Mouse (Mus musculus) embryonic facial prominence, embryonic 12.5 days (tissue): ENCODE data around the gene 1700020L24Rik. TPM values are rescaled to one million over a fixed set of nuclear protein-coding genes. Genes with fewer than 3 reads are reported as not detected.

Experiments used
- ATAC-seq: fragments of 200-750 bp; cut with Nextera tagmentation; 2 replicates; pipeline ENCODE4 v1.8.0; 2017; ENCODE audit not compliant: insufficient number of reproducible peaks, insufficient read depth, low FRiP score, low TSS enrichment
- H3K27ac ChIP-seq: fragments of 300-500 bp; sonication (generic); 2 replicates; pipeline ENCODE4 v1.5.1; 2016; ENCODE audit warnings: mild to moderate bottlenecking
- H3K27me3 ChIP-seq: fragments of 300-500 bp; sonication (generic); 2 replicates; pipeline ENCODE4 v1.6.1; 2016; ENCODE audit warnings: mild to moderate bottlenecking, moderate library complexity
- H3K36me3 ChIP-seq: fragments of 300-500 bp; sonication (generic); 2 replicates; pipeline ENCODE4 v1.6.1; 2016; ENCODE audit warnings: mild to moderate bottlenecking
- H3K4me1 ChIP-seq: fragments of 300-500 bp; sonication (generic); 2 replicates; pipeline ENCODE4 v1.6.1; 2016
- H3K4me2 ChIP-seq: fragments of 300-500 bp; sonication (generic); replicated peaks from 2 replicates; pipeline ENCODE4 v1.6.1; 2016; ENCODE audit warnings: mild to moderate bottlenecking, moderate library complexity
- H3K4me3 ChIP-seq: fragments of 300-500 bp; sonication (generic); 2 replicates; pipeline ENCODE4 v1.5.1; 2016; ENCODE audit warnings: mild to moderate bottlenecking
- H3K9ac ChIP-seq: fragments of 300-500 bp; sonication (generic); 2 replicates; pipeline ENCODE4 v1.6.1; 2016; ENCODE audit warnings: mild to moderate bottlenecking, moderate library complexity
- H3K9me3 ChIP-seq: fragments of 300-500 bp; sonication (generic); 2 replicates; pipeline ENCODE4 v1.6.1; 2016; ENCODE audit warnings: mild to moderate bottlenecking, moderate library complexity
- WGBS: fragments of 180-500 bp; shearing (Covaris S2); methylation state at CpG from one replicate; pipeline ENCODE4 v1.1.7; 2016; 5-methylcytosine and 5-hydroxymethylcytosine counted together
- polyA plus RNA-seq: library from polyadenylated mRNA; unstranded; fragments of >200 nt; fragmentation: Nextera tagmentation; extraction: Ambion mirVana; gene quantifications from 2 replicates; pipeline ENCODE4 v1.2.1, GENCODE M21; 2016

The 1700020L24Rik gene
- polyA plus RNA-seq, 1 experiment from 2014 or later: 0.60 TPM

GRCm38 (mm10) chr11:83417080-83417479 lies 20.4 kb upstream of the 1700020L24Rik start:
- Histone ChIP-seq H3K4me3 (no peak overlapping the region), H3K4me2 (no peak overlapping the region), H3K4me1 (peaks cover 6% of the 10 kb centered on the region; the same call in 1 of the 2 replicates), H3K9me3 (no peaks in the 10 kb centered on the region), H3K36me3 (no peaks in the 10 kb centered on the region), H3K27ac (no peak overlapping the region), H3K9ac (no peak overlapping the region), H3K27me3 (peaks cover 47% of the 10 kb centered on the region)
- no peak for ATAC-seq
- 6% methylated on average over 5 of the region's 5 CpGs for WGBS

GRCm38 (mm10) chr11:83417708-83418107 lies 19.8 kb upstream of the 1700020L24Rik start:
- H3K9ac ChIP-seq: no peak overlapping the region
- H3K4me2 ChIP-seq: no peak overlapping the region
- H3K4me3 ChIP-seq: no peak overlapping the region
- no peak overlapping the region for H3K27ac ChIP-seq
- peaks cover 41% of the 10 kb centered on the region for H3K27me3 ChIP-seq
- ATAC-seq: no peak
- peaks cover 6% of the 10 kb centered on the region; the same call in 1 of the 2 replicates for H3K4me1 ChIP-seq
- H3K9me3 ChIP-seq: no peaks in the 10 kb centered on the region
- no peaks in the 10 kb centered on the region for H3K36me3 ChIP-seq
- WGBS: 73% methylated on average over 7 of the region's 7 CpGs

GRCm38 (mm10) chr11:83418566-83418965 lies 18.9 kb upstream of the 1700020L24Rik start:
- ATAC-seq: no peak
- Histone ChIP-seq H3K4me2 (0 out of 2 replicates have a peak overlapping the region, but pooled peaks have one; percentile 22), H3K4me1 (peaks cover 6% of the 10 kb centered on the region; the same call in 1 of the 2 replicates), H3K27me3 (peaks cover 39% of the 10 kb centered on the region), H3K36me3 (no peaks in the 10 kb centered on the region), H3K9me3 (no peaks in the 10 kb centered on the region), H3K9ac (no peak overlapping the region), H3K4me3 (no peak overlapping the region; the same call in 1 of the 2 replicates), H3K27ac (no peak overlapping the region)
- WGBS: 6% methylated on average over 38 of the region's 38 CpGs

GRCm38 (mm10) chr11:83420338-83420737 lies 17.1 kb upstream of the 1700020L24Rik start:
- 37% methylated on average over 4 of the region's 4 CpGs for WGBS
- H3K4me3 ChIP-seq: no peak overlapping the region
- no peak overlapping the region for H3K4me2 ChIP-seq
- H3K4me1 ChIP-seq: peaks cover 6% of the 10 kb centered on the region; the same call in 1 of the 2 replicates
- H3K27ac ChIP-seq: no peak overlapping the region
- H3K9ac ChIP-seq: no peak overlapping the region
- no peaks in the 10 kb centered on the region for H3K9me3 ChIP-seq
- no peaks in the 10 kb centered on the region for H3K36me3 ChIP-seq
- H3K27me3 ChIP-seq: peaks cover 39% of the 10 kb centered on the region
- ATAC-seq: no peak

GRCm38 (mm10) chr11:83421305-83421704 lies 16.2 kb upstream of the 1700020L24Rik start:
- H3K27me3 ChIP-seq: peaks cover 47% of the 10 kb centered on the region
- 2% methylated on average over 9 of the region's 9 CpGs for WGBS
- ATAC-seq: no peak

GRCm38 (mm10) chr11:83424681-83425080 lies 12.8 kb upstream of the 1700020L24Rik start:
- ATAC-seq: no peak
- no peak overlapping the region for H3K9ac ChIP-seq
- 0 out of 2 replicates have a peak, but pooled peaks cover 3% of the 10 kb centered on the region for H3K4me1 ChIP-seq
- no peaks in the 10 kb centered on the region for H3K36me3 ChIP-seq
- H3K27me3 ChIP-seq: peaks cover 46% of the 10 kb centered on the region
- H3K4me2 ChIP-seq: no peak overlapping the region
- no peak overlapping the region for H3K27ac ChIP-seq
- H3K9me3 ChIP-seq: no peaks in the 10 kb centered on the region
- 7% methylated on average over 8 of the region's 8 CpGs for WGBS
- no peak overlapping the region for H3K4me3 ChIP-seq

More at GRCm38 (mm10) chr11:83421305-83421704, 16.2 kb upstream of the 1700020L24Rik start:
- no peak overlapping the region for H3K9ac ChIP-seq
- H3K36me3 ChIP-seq: no peaks in the 10 kb centered on the region
- peaks cover 6% of the 10 kb centered on the region; the same call in 1 of the 2 replicates for H3K4me1 ChIP-seq
- no peak overlapping the region for H3K27ac ChIP-seq
- no peaks in the 10 kb centered on the region for H3K9me3 ChIP-seq
- H3K4me3 ChIP-seq: no peak overlapping the region
- no peak overlapping the region for H3K4me2 ChIP-seq

GRCm38 (mm10) chr11:83426964-83427363 lies 10.5 kb upstream of the 1700020L24Rik start:
- Histone ChIP-seq H3K36me3 (no peaks in the 10 kb centered on the region), H3K9me3 (no peaks in the 10 kb centered on the region), H3K27me3 (peaks cover 37% of the 10 kb centered on the region), H3K27ac (no peak overlapping the region), H3K4me1 (0 out of 2 replicates have a peak, but pooled peaks cover 3% of the 10 kb centered on the region), H3K4me2 (peak overlapping the region; percentile 15; the same call in 1 of the 2 replicates), H3K4me3 (no peak overlapping the region), H3K9ac (no peak overlapping the region)
- WGBS: 29% methylated on average over 17 of the region's 17 CpGs
- no peak for ATAC-seq

GRCm38 (mm10) chr11:83429355-83429754 lies 8.1 kb upstream of the 1700020L24Rik start, which contains the start of gene Gas2l2:
Gas2l2 (minus strand) TSS chr11:83429455.
- H3K4me2 ChIP-seq: peak within 1 kb of the TSS; percentile 10

GRCm38 (mm10) chr11:83432533-83432932 lies 4.9 kb upstream of the 1700020L24Rik start:
- Histone ChIP-seq H3K4me2 (no peak overlapping the region), H3K4me3 (no peak overlapping the region), H3K36me3 (no peaks in the 10 kb centered on the region), H3K9ac (no peak overlapping the region), H3K9me3 (no peaks in the 10 kb centered on the region), H3K27me3 (peaks cover 19% of the 10 kb centered on the region; the same call in 1 of the 2 replicates), H3K4me1 (0 out of 2 replicates have a peak, but pooled peaks cover 3% of the 10 kb centered on the region), H3K27ac (no peak overlapping the region)
- ATAC-seq: no peak
- 82% methylated on average over 2 of the region's 2 CpGs for WGBS

More at GRCm38 (mm10) chr11:83429355-83429754, 8.1 kb upstream of the 1700020L24Rik start, which contains the start of gene Gas2l2:
- no peak within 1 kb of the TSS for H3K27ac ChIP-seq
- H3K4me1 ChIP-seq: 0 out of 2 replicates have a peak, but pooled peaks cover 3% of the 10 kb centered on the region
- no peak for ATAC-seq
- no peaks in the 10 kb centered on the region for H3K36me3 ChIP-seq
- H3K9me3 ChIP-seq: no peaks in the 10 kb centered on the region
- peaks cover 37% of the 10 kb centered on the region for H3K27me3 ChIP-seq
- WGBS: 47% methylated on average over 5 of the region's 5 CpGs
- H3K4me3 ChIP-seq: no peak within 1 kb of the TSS
- H3K9ac ChIP-seq: peak within 1 kb of the TSS; percentile 7; the same call in 1 of the 2 replicates

- Histone ChIP-seq H3K4me2 (peak overlapping the region; percentile 86), H3K9ac (peak overlapping the region; percentile 59; the same call in 1 of the 2 replicates), H3K9me3 (no peaks in the 10 kb centered on the region), H3K4me1 (peaks cover 6% of the 10 kb centered on the region; the same call in 1 of the 2 replicates), H3K4me3 (peak overlapping the region; percentile 49), H3K36me3 (no peaks in the 10 kb centered on the region), H3K27ac (no peak overlapping the region), H3K27me3 (peaks cover 37% of the 10 kb centered on the region)
- no peak for ATAC-seq
- 42% methylated on average over 8 of the region's 11 CpGs for WGBS
Observed at GRCm38 (mm10) chr11:83439426-83440060, 2.1 kb downstream of the 1700020L24Rik start.

- peaks cover 10% of the 10 kb centered on the region; the same call in 1 of the 2 replicates for H3K4me1 ChIP-seq
- H3K9ac ChIP-seq: peak overlapping the region; percentile 59
- under 1% methylated on average over 59 of the region's 75 CpGs for WGBS
- peak overlapping the region; percentile 49 for H3K4me3 ChIP-seq
- H3K36me3 ChIP-seq: no peaks in the 10 kb centered on the region
- H3K4me2 ChIP-seq: peak overlapping the region; percentile 86
- H3K27me3 ChIP-seq: peaks cover 46% of the 10 kb centered on the region
- peak; percentile 88 for ATAC-seq
- no peaks in the 10 kb centered on the region for H3K9me3 ChIP-seq
- no peak overlapping the region for H3K27ac ChIP-seq
Observed at GRCm38 (mm10) chr11:83440081-83441064, 2.9 kb downstream of the 1700020L24Rik start.
